Mouse (Mus musculus) forebrain, embryonic 14.5 days (tissue): ENCODE measurements around the gene Rab11fip4. TPM values are rescaled to one million over a fixed set of nuclear protein-coding genes. Genes with fewer than 3 reads are reported as not detected.

Source experiments
- ATAC-seq: fragments of 200-750 bp; cut with Nextera tagmentation; 2 replicates; pipeline ENCODE4 v1.8.0; 2017; ENCODE audit warnings: mild to moderate bottlenecking, moderate library complexity
- DNase-seq: peaks from one replicate; pipeline ENCODE4 v3.0.0-alpha.2; 2015; ENCODE audit warnings: low spot score
- H3K27ac ChIP-seq: fragments of 300-500 bp; sonication (generic); 2 replicates; pipeline ENCODE4 v1.5.1; 2014; ENCODE audit warnings: low read depth, mild to moderate bottlenecking, control low read depth, low read length, moderate library complexity
- H3K27me3 ChIP-seq: fragments of 300-500 bp; sonication (generic); replicated peaks from 2 replicates; pipeline ENCODE4 v1.6.1; 2014; ENCODE audit warnings: low read length, control low read depth, mixed read lengths; ENCODE audit not compliant: control insufficient read depth, insufficient read depth
- H3K36me3 ChIP-seq: fragments of 300-500 bp; sonication (generic); 2 replicates; pipeline ENCODE4 v1.6.1; 2014; ENCODE audit warnings: low read length, control low read depth; ENCODE audit not compliant: control insufficient read depth, insufficient read depth
- H3K4me1 ChIP-seq: fragments of 300-500 bp; sonication (generic); 2 replicates; pipeline ENCODE4 v1.6.1; 2014; ENCODE audit warnings: antibody characterized with exemption, low read length, control low read depth; ENCODE audit not compliant: control insufficient read depth, insufficient read depth
- H3K4me2 ChIP-seq: fragments of 300-500 bp; sonication (generic); 2 replicates; pipeline ENCODE4 v1.6.1; 2014; ENCODE audit warnings: mild to moderate bottlenecking, control low read depth, low read length
- H3K4me3 ChIP-seq: fragments of 300-500 bp; sonication (generic); 2 replicates; pipeline ENCODE4 v1.5.1; 2014; ENCODE audit warnings: low read depth, low read length, control low read depth
- H3K9ac ChIP-seq: fragments of 300-500 bp; sonication (generic); 2 replicates; pipeline ENCODE4 v1.6.1; 2014; ENCODE audit warnings: mild to moderate bottlenecking, low read length, control low read depth, moderate library complexity
- H3K9me3 ChIP-seq: fragments of 300-500 bp; sonication (generic); replicated peaks from 2 replicates; pipeline ENCODE4 v1.6.1; 2016; ENCODE audit warnings: low read length, control low read depth, mixed read lengths; ENCODE audit not compliant: control insufficient read depth
- WGBS: fragments of 180-500 bp; shearing (Covaris S2); extraction: QIAGEN DNeasy Blood & Tissue Kit; methylation state at CpG from one replicate; pipeline ENCODE4 v1.1.7; 2014; 5-methylcytosine and 5-hydroxymethylcytosine counted together
- polyA plus RNA-seq: library from polyadenylated mRNA; unstranded; fragments of >200 nt; fragmentation: Nextera tagmentation; extraction: Ambion mirVana; gene quantifications from 2 replicates; pipeline ENCODE4 v1.2.1, GENCODE M21; 2014

The Rab11fip4 gene
- polyA plus RNA-seq, 1 experiment from 2014 or later = 13.2 TPM

DNA sequence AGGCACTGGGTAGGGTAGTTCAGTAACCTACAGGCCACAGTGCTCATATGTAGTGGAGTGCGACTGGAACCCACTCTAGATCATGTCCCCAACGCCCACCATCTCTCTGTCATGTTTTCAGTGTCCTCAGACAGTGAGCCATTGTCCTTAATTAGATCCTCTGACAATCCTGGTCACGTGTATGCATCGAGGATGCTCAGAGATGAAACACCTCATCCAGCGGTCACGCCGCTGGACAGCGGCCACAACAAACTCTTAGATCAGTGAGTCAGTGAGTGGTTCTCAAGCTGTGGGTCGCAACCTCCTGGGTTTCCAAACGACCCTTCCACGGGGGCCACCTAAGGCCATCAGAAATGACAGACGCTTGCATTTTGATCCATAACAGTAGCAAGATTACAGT is 84.3 kb downstream of the Rab11fip4 start:
- no peak overlapping the region for H3K9ac ChIP-seq
- H3K4me3 ChIP-seq = no peak overlapping the region
- no peaks in the 10 kb centered on the region for H3K27me3 ChIP-seq
- H3K9me3 ChIP-seq = no peaks in the 10 kb centered on the region
- WGBS = 82% methylated on average over 12 of the region's 12 CpGs
- no peak overlapping the region for H3K4me2 ChIP-seq
- H3K4me1 ChIP-seq = 0 out of 2 replicates have a peak, but pooled peaks cover 3% of the 10 kb centered on the region
- no peak overlapping the region for H3K27ac ChIP-seq
- DNase-seq (no peak), ATAC-seq (no peak)
- no peaks in the 10 kb centered on the region for H3K36me3 ChIP-seq

DNA sequence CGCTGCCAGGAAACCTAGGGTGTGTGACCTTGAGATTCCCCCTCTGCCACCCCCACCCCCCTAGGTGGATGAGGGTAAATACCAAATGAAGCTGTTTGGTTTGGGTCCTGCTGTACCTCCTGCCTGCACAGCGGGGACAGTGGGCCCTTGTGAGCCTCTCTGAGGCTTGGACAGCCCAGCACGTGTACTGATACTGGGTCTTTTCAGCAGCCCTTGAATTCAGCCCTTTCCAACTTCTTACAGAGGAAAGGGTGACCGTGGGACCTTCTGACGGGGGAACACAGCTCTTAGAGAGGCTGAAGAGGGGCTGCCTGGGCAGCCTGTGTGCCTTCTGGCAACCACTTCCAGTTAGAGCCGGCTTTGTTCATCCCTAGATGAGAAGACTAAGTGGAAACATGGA is 85.0 kb downstream of the Rab11fip4 start:
- Histone ChIP-seq H3K4me2 (no peak overlapping the region), H3K4me1 (0 out of 2 replicates have a peak, but pooled peaks cover 3% of the 10 kb centered on the region), H3K4me3 (no peak overlapping the region), H3K27me3 (no peaks in the 10 kb centered on the region), H3K9ac (no peak overlapping the region), H3K36me3 (no peaks in the 10 kb centered on the region), H3K9me3 (no peaks in the 10 kb centered on the region), H3K27ac (no peak overlapping the region)
- ATAC-seq (no peak), DNase-seq (no peak)
- 76% methylated on average over 6 of the region's 6 CpGs for WGBS

GRCm38 (mm10) chr11:79676483-79676967 is 85.5 kb downstream of the Rab11fip4 start:
- no peak overlapping the region for H3K4me3 ChIP-seq
- DNase-seq (no peak), ATAC-seq (no peak)
- 97% methylated on average over 2 of the region's 2 CpGs for WGBS
- H3K9ac ChIP-seq = no peak overlapping the region
- H3K27ac ChIP-seq = no peak overlapping the region
- H3K4me1 ChIP-seq = 0 out of 2 replicates have a peak, but pooled peaks cover 3% of the 10 kb centered on the region
- H3K36me3 ChIP-seq = no peaks in the 10 kb centered on the region
- no peaks in the 10 kb centered on the region for H3K9me3 ChIP-seq
- H3K4me2 ChIP-seq = no peak overlapping the region
- no peaks in the 10 kb centered on the region for H3K27me3 ChIP-seq

- Histone ChIP-seq H3K36me3 (no peaks in the 10 kb centered on the region), H3K27me3 (no peaks in the 10 kb centered on the region), H3K4me2 (no peak overlapping the region), H3K27ac (no peak overlapping the region), H3K9me3 (no peaks in the 10 kb centered on the region), H3K4me3 (no peak overlapping the region), H3K4me1 (0 out of 2 replicates have a peak, but pooled peaks cover 3% of the 10 kb centered on the region), H3K9ac (no peak overlapping the region)
- no peak for DNase-seq
- 86% methylated on average over 9 of the region's 9 CpGs for WGBS
- ATAC-seq = no peak
Observed at GRCm38 (mm10) chr11:79677402-79677801, 86.4 kb downstream of the Rab11fip4 start.

- H3K4me1 ChIP-seq = 0 out of 2 replicates have a peak, but pooled peaks cover 3% of the 10 kb centered on the region
- DNase-seq (no peak), ATAC-seq (no peak)
- no peaks in the 10 kb centered on the region for H3K27me3 ChIP-seq
- H3K9ac ChIP-seq = no peak overlapping the region
- WGBS = 91% methylated on average over 20 of the region's 20 CpGs
- H3K27ac ChIP-seq = no peak overlapping the region
- H3K9me3 ChIP-seq = no peaks in the 10 kb centered on the region
- H3K36me3 ChIP-seq = 0 out of 2 replicates have a peak, but pooled peaks cover 5% of the 10 kb centered on the region
- no peak overlapping the region for H3K4me3 ChIP-seq
- no peak overlapping the region for H3K4me2 ChIP-seq
Observed at GRCm38 (mm10) chr11:79678363-79679153, 87.5 kb downstream of the Rab11fip4 start.

GRCm38 (mm10) chr11:79679929-79680328 is 88.9 kb downstream of the Rab11fip4 start:
- no peak overlapping the region for H3K4me3 ChIP-seq
- no peak overlapping the region for H3K4me2 ChIP-seq
- ATAC-seq = no peak
- H3K9ac ChIP-seq = no peak overlapping the region
- no peak for DNase-seq
- no peaks in the 10 kb centered on the region for H3K9me3 ChIP-seq
- H3K27ac ChIP-seq = no peak overlapping the region
- H3K4me1 ChIP-seq = 0 out of 2 replicates have a peak, but pooled peaks cover 3% of the 10 kb centered on the region
- no peaks in the 10 kb centered on the region for H3K27me3 ChIP-seq
- 81% methylated on average over 5 of the region's 5 CpGs for WGBS
- peaks cover 16% of the 10 kb centered on the region; the same call in 1 of the 2 replicates for H3K36me3 ChIP-seq

- 94% methylated on average over 11 of the region's 11 CpGs for WGBS
- no peaks in the 10 kb centered on the region for H3K9me3 ChIP-seq
- 0 out of 2 replicates have a peak, but pooled peaks cover 3% of the 10 kb centered on the region for H3K4me1 ChIP-seq
- H3K27me3 ChIP-seq = no peaks in the 10 kb centered on the region
- no peak for ATAC-seq
- no peak for DNase-seq
- H3K9ac ChIP-seq = no peak overlapping the region
- H3K36me3 ChIP-seq = peaks cover 22% of the 10 kb centered on the region; the same call in 1 of the 2 replicates
- no peak overlapping the region for H3K4me2 ChIP-seq
- H3K27ac ChIP-seq = no peak overlapping the region
- H3K4me3 ChIP-seq = no peak overlapping the region
Observed at GRCm38 (mm10) chr11:79680559-79680958, 89.5 kb downstream of the Rab11fip4 start.

- Histone ChIP-seq H3K4me3 (no peak overlapping the region), H3K4me1 (0 out of 2 replicates have a peak, but pooled peaks cover 3% of the 10 kb centered on the region), H3K27ac (no peak overlapping the region), H3K9ac (no peak overlapping the region), H3K27me3 (no peaks in the 10 kb centered on the region), H3K36me3 (peaks cover 28% of the 10 kb centered on the region), H3K9me3 (no peaks in the 10 kb centered on the region), H3K4me2 (no peak overlapping the region)
- DNase-seq (no peak), ATAC-seq (no peak)
- 83% methylated on average over 5 of the region's 5 CpGs for WGBS
Observed at GRCm38 (mm10) chr11:79681182-79681581, 90.2 kb downstream of the Rab11fip4 start.

GRCm38 (mm10) chr11:79681798-79682197 is 90.8 kb downstream of the Rab11fip4 start:
- Histone ChIP-seq H3K9ac (no peak overlapping the region), H3K36me3 (peaks cover 32% of the 10 kb centered on the region), H3K4me1 (0 out of 2 replicates have a peak, but pooled peaks cover 3% of the 10 kb centered on the region), H3K27me3 (no peaks in the 10 kb centered on the region), H3K4me3 (no peak overlapping the region), H3K9me3 (no peaks in the 10 kb centered on the region), H3K4me2 (no peak overlapping the region), H3K27ac (no peak overlapping the region)
- WGBS = 49% methylated on average over 3 of the region's 3 CpGs
- ATAC-seq = no peak
- no peak for DNase-seq
